Mouse (Mus musculus) liver, embryonic 13.5 days (tissue): ENCODE results near the gene Palld. TPM values are rescaled to one million over a fixed set of nuclear protein-coding genes. Genes with fewer than 3 reads are reported as not detected.

ENCODE experiments used
- ATAC-seq: fragments of 200-750 bp; cut with Nextera tagmentation; 2 replicates; pipeline ENCODE4 v1.8.0; 2017; ENCODE audit warnings: low read depth, mild to moderate bottlenecking, moderate number of reproducible peaks, moderate library complexity
- DNase-seq: peaks from one replicate; pipeline ENCODE4 v3.0.0; 2022
- H3K27ac ChIP-seq: fragments of 300-500 bp; sonication (generic); 2 replicates; pipeline ENCODE4 v1.5.1; 2015; ENCODE audit warnings: moderate library complexity, mild to moderate bottlenecking, inconsistent platforms
- H3K27me3 ChIP-seq: fragments of 300-500 bp; sonication (generic); 2 replicates; pipeline ENCODE4 v1.6.1; 2015; ENCODE audit warnings: mild to moderate bottlenecking, inconsistent platforms
- H3K36me3 ChIP-seq: fragments of 300-500 bp; sonication (generic); 2 replicates; pipeline ENCODE4 v1.6.1; 2015; ENCODE audit warnings: mild to moderate bottlenecking, inconsistent platforms
- H3K4me1 ChIP-seq: fragments of 300-500 bp; sonication (generic); replicated peaks from 2 replicates; pipeline ENCODE4 v1.6.1; 2015; ENCODE audit warnings: inconsistent platforms
- H3K4me2 ChIP-seq: fragments of 300-500 bp; sonication (generic); 2 replicates; pipeline ENCODE4 v1.6.1; 2015; ENCODE audit warnings: inconsistent platforms, mild to moderate bottlenecking, moderate library complexity
- H3K4me3 ChIP-seq: fragments of 300-500 bp; sonication (generic); replicated peaks from 2 replicates; pipeline ENCODE4 v1.5.1; 2015; ENCODE audit warnings: mild to moderate bottlenecking, inconsistent platforms
- H3K9ac ChIP-seq: fragments of 300-500 bp; sonication (generic); 2 replicates; pipeline ENCODE4 v1.6.1; 2015; ENCODE audit warnings: mild to moderate bottlenecking, inconsistent platforms
- H3K9me3 ChIP-seq: fragments of 300-500 bp; sonication (generic); replicated peaks from 2 replicates; pipeline ENCODE4 v1.6.1; 2016; ENCODE audit warnings: inconsistent platforms
- WGBS: fragments of 180-500 bp; shearing (Covaris S2); methylation state at CpG from one replicate; pipeline ENCODE4 v1.1.7; 2015; ENCODE audit not compliant: insufficient replicate concordance; 5-methylcytosine and 5-hydroxymethylcytosine counted together
- polyA plus RNA-seq: library from polyadenylated mRNA; unstranded; fragments of >200 nt; fragmentation: Nextera tagmentation; extraction: Ambion mirVana; gene quantifications from 2 replicates; pipeline ENCODE4 v1.2.1, GENCODE M21; 2015

The Palld gene
- polyA plus RNA-seq, 1 experiment from 2014 or later, result 5.6 TPM

GRCm38 (mm10) chr8:61579831-61580230 is 322.7 kb downstream of the Palld start:
- no peak overlapping the region for H3K4me2 ChIP-seq
- 0 out of 2 replicates have a peak, but pooled peaks cover 6% of the 10 kb centered on the region for H3K4me1 ChIP-seq
- WGBS, result 70% methylated on average over 4 of the region's 4 CpGs
- no peaks in the 10 kb centered on the region for H3K9me3 ChIP-seq
- no peak for DNase-seq
- no peak overlapping the region for H3K9ac ChIP-seq
- no peaks in the 10 kb centered on the region for H3K27me3 ChIP-seq
- H3K4me3 ChIP-seq, result no peak overlapping the region
- no peaks in the 10 kb centered on the region for H3K36me3 ChIP-seq
- H3K27ac ChIP-seq, result no peak overlapping the region
- no peak for ATAC-seq

GRCm38 (mm10) chr8:61578754-61579153 is 323.7 kb downstream of the Palld start:
- no peak overlapping the region for H3K4me2 ChIP-seq
- no peak overlapping the region for H3K27ac ChIP-seq
- no peaks in the 10 kb centered on the region for H3K27me3 ChIP-seq
- no peaks in the 10 kb centered on the region for H3K36me3 ChIP-seq
- DNase-seq (no peak), ATAC-seq (no peak)
- WGBS, result 49% methylated on average over 6 of the region's 6 CpGs
- no peak overlapping the region for H3K9ac ChIP-seq
- H3K4me3 ChIP-seq, result no peak overlapping the region
- 0 out of 2 replicates have a peak, but pooled peaks cover 5% of the 10 kb centered on the region for H3K4me1 ChIP-seq
- H3K9me3 ChIP-seq, result no peaks in the 10 kb centered on the region

GRCm38 (mm10) chr8:61575096-61575653 is 327.3 kb downstream of the Palld start:
- ATAC-seq, result no peak
- no peak overlapping the region for H3K9ac ChIP-seq
- H3K4me2 ChIP-seq, result no peak overlapping the region
- DNase-seq, result no peak
- no peak overlapping the region for H3K27ac ChIP-seq
- H3K9me3 ChIP-seq, result no peaks in the 10 kb centered on the region
- 33% methylated on average over 4 of the region's 4 CpGs for WGBS
- no peaks in the 10 kb centered on the region for H3K36me3 ChIP-seq
- H3K4me3 ChIP-seq, result no peak overlapping the region
- H3K27me3 ChIP-seq, result no peaks in the 10 kb centered on the region
- 0 out of 2 replicates have a peak, but pooled peaks cover 15% of the 10 kb centered on the region for H3K4me1 ChIP-seq

- 70% methylated on average over 7 of the region's 7 CpGs for WGBS
- Histone ChIP-seq H3K36me3 (no peaks in the 10 kb centered on the region), H3K4me2 (no peak overlapping the region), H3K27ac (no peak overlapping the region), H3K9ac (no peak overlapping the region), H3K9me3 (no peaks in the 10 kb centered on the region), H3K27me3 (no peaks in the 10 kb centered on the region), H3K4me3 (no peak overlapping the region), H3K4me1 (0 out of 2 replicates have a peak, but pooled peaks cover 15% of the 10 kb centered on the region)
- DNase-seq (no peak), ATAC-seq (no peak)
Measured at GRCm38 (mm10) chr8:61574526-61574925, 328.0 kb downstream of the Palld start.

- 59% methylated on average over 8 of the region's 8 CpGs for WGBS
- no peaks in the 10 kb centered on the region for H3K27me3 ChIP-seq
- 0 out of 2 replicates have a peak, but pooled peaks cover 15% of the 10 kb centered on the region for H3K4me1 ChIP-seq
- H3K27ac ChIP-seq, result no peak overlapping the region
- H3K36me3 ChIP-seq, result no peaks in the 10 kb centered on the region
- no peak overlapping the region for H3K4me3 ChIP-seq
- H3K9me3 ChIP-seq, result no peaks in the 10 kb centered on the region
- H3K4me2 ChIP-seq, result no peak overlapping the region
- ATAC-seq (no peak), DNase-seq (no peak)
- no peak overlapping the region for H3K9ac ChIP-seq
Measured at GRCm38 (mm10) chr8:61573179-61573937, 329.1 kb downstream of the Palld start.

- Histone ChIP-seq H3K4me3 (no peak overlapping the region), H3K27ac (no peak overlapping the region), H3K9me3 (no peaks in the 10 kb centered on the region), H3K4me2 (no peak overlapping the region), H3K36me3 (no peaks in the 10 kb centered on the region), H3K9ac (no peak overlapping the region), H3K27me3 (no peaks in the 10 kb centered on the region), H3K4me1 (0 out of 2 replicates have a peak, but pooled peaks cover 15% of the 10 kb centered on the region)
- no peak for ATAC-seq
- 68% methylated on average over 6 of the region's 6 CpGs for WGBS
- no peak for DNase-seq
Measured at GRCm38 (mm10) chr8:61572697-61573096, 329.8 kb downstream of the Palld start.

- no peak for ATAC-seq
Measured at GRCm38 (mm10) chr8:61570637-61571036, 331.9 kb downstream of the Palld start.

GRCm38 (mm10) chr8:61569721-61570120 is 332.8 kb downstream of the Palld start:
- WGBS, result 67% methylated on average over 4 of the region's 4 CpGs
- Histone ChIP-seq H3K9ac (no peak overlapping the region), H3K4me2 (no peak overlapping the region), H3K27me3 (no peaks in the 10 kb centered on the region), H3K36me3 (no peaks in the 10 kb centered on the region), H3K4me3 (no peak overlapping the region), H3K4me1 (0 out of 2 replicates have a peak, but pooled peaks cover 13% of the 10 kb centered on the region), H3K9me3 (no peaks in the 10 kb centered on the region), H3K27ac (no peak overlapping the region)
- DNase-seq (no peak), ATAC-seq (no peak)

More at GRCm38 (mm10) chr8:61570637-61571036, 331.9 kb downstream of the Palld start:
- Histone ChIP-seq H3K9ac (no peak overlapping the region), H3K36me3 (no peaks in the 10 kb centered on the region), H3K27ac (no peak overlapping the region), H3K27me3 (no peaks in the 10 kb centered on the region), H3K9me3 (no peaks in the 10 kb centered on the region), H3K4me3 (no peak overlapping the region), H3K4me2 (no peak overlapping the region), H3K4me1 (0 out of 2 replicates have a peak, but pooled peaks cover 15% of the 10 kb centered on the region)
- WGBS, result 57% methylated on average over 2 of the region's 2 CpGs
- no peak for DNase-seq

GRCm38 (mm10) chr8:61569211-61569610 is 333.3 kb downstream of the Palld start:
- Histone ChIP-seq H3K4me2 (no peak overlapping the region), H3K9ac (no peak overlapping the region), H3K4me1 (0 out of 2 replicates have a peak, but pooled peaks cover 10% of the 10 kb centered on the region), H3K27ac (no peak overlapping the region), H3K27me3 (no peaks in the 10 kb centered on the region), H3K36me3 (no peaks in the 10 kb centered on the region), H3K9me3 (no peaks in the 10 kb centered on the region), H3K4me3 (no peak overlapping the region)
- ATAC-seq (no peak), DNase-seq (no peak)

- Histone ChIP-seq H3K27ac (no peak overlapping the region), H3K4me1 (peaks cover 7% of the 10 kb centered on the region; the same call in 1 of the 2 replicates), H3K4me3 (no peak overlapping the region), H3K27me3 (no peaks in the 10 kb centered on the region), H3K9ac (no peak overlapping the region), H3K4me2 (no peak overlapping the region), H3K36me3 (no peaks in the 10 kb centered on the region), H3K9me3 (no peaks in the 10 kb centered on the region)
- ATAC-seq (no peak), DNase-seq (no peak)
- 54% methylated on average over 4 of the region's 4 CpGs for WGBS
Measured at GRCm38 (mm10) chr8:61563378-61563777, 339.1 kb downstream of the Palld start.

- no peaks in the 10 kb centered on the region for H3K36me3 ChIP-seq
- H3K9ac ChIP-seq, result no peak overlapping the region
- no peak overlapping the region for H3K27ac ChIP-seq
- no peak overlapping the region for H3K4me2 ChIP-seq
- ATAC-seq (no peak), DNase-seq (no peak)
- no peaks in the 10 kb centered on the region for H3K27me3 ChIP-seq
- H3K9me3 ChIP-seq, result no peaks in the 10 kb centered on the region
- 74% methylated on average over 4 of the region's 4 CpGs for WGBS
- no peak overlapping the region for H3K4me3 ChIP-seq
- peaks cover 7% of the 10 kb centered on the region; the same call in 1 of the 2 replicates for H3K4me1 ChIP-seq
Measured at GRCm38 (mm10) chr8:61562626-61563025, 339.9 kb downstream of the Palld start.
